Mouse (Mus musculus) erythroid progenitor cell, adult 5-6 weeks (primary cell): Measurements from ENCODE around the gene Plekha6. TPM values are rescaled to one million over a fixed set of nuclear protein-coding genes. Genes with fewer than 3 reads are reported as not detected.
A peak's percentile ranks its signal among the peaks of the same experiment; 100 is the strongest.

Source experiments
- ATAC-seq: replicated peaks from 2 replicates; pipeline ENCODE4 v1.8.0; 2016; ENCODE audit warnings: moderate number of reproducible peaks, mild to moderate bottlenecking, moderate TSS enrichment, inconsistent platforms; ENCODE audit not compliant: poor library complexity, low FRiP score, severe bottlenecking
- total RNA-seq, 2 experiments: library from RNA; stranded (forward) in 1 of 2; stranded (reverse) in 1 of 2; fragments of 150-400 nt in 1 of 2; fragments of 186-747, 209-891 nt in 1 of 2; gene quantifications; 2 replicates each; pipeline versions ENCODE4 v1.2.3 to v1.2.4; 2015 to 2017; ENCODE audit warnings: low replicate concordance in 2 of 2

Plekha6 gene
- total RNA-seq, 2 experiments from 2014 or later: not detected

DNA sequence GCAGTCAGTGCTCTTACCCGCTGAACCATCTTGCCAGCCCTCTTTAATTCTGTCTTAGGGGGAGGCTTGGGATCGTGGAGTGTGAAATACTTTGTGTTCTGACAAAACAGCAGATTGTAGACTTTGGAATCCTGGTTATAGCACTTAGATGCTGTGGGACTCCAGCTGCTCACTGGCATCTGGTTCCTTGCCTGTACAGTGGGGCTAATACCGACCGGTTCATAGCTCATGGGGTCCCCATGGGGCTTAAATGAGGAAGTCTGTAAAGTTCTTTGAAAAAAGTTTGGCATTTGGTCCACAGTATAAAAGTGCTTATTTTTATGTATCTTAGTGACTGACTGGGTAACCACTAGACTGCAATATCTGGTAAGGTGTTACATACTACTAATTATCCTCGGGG lies 28.2 kb upstream of the Plekha6 start:
- ATAC-seq: no peak

DNA sequence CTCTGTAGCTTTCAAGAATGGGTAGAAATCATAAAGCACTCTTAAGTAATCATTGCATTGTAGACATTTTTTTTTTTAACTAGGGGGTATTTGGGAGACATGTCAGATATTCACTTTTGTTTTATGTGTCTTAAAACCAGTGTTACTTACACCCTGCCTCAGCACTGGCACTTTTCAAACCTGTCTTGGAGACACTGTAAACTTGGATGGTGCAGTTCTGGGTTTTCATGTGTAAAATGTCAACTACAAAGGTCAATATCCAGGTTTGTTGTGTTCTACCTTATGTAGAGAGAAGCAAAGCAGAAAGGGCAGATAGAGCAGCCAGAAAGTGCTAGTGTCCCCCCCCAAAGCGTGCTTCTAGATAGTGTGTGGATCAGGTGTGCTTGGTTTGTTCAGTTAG lies 25.6 kb upstream of the Plekha6 start:
- ATAC-seq: no peak

DNA sequence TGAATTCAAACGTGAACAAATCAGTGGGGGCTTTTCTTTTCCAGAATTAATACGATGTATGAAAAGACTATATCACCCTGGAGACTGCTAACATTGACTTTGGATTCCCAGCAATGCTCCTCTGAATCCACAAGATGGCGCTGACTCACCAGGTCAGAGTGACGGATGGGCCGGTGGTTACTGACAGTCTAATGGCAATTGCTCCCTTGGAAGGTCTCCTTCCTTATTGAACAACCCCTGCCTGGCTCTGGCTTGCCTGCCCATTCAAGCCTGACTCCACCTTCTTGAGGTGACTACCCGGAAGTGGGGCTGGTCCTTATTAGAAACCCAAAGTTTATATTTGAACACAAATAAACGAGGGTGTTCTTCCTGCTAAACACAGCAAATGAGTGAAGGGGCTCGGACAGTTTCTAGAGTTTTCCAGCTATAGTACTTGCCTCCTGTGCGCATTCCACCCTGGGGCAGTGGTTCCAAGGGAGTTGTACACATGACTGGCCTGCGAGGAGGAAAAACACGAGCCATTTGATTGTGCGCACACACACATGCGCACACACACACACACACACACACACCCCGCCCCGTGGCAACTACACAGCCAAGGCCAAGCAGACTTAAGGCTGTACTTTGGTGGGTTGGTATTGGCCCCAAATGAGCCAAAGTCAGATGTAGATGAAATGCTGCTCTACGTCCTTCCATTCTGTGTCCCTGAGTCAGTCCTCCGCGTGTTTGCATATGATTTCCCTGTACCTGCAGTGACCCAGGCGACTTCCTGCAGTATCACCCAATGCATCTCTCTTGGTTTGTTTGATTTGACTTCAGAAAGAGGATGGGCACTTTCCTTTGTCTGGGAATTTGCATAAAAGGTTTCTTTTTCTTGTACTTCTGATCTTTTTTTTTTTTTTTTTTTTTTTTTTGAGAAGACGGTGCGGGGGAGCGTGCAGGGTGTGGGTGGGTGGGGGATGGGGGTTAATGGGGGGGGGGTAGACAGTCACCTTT lies 17.7 kb upstream of the Plekha6 start:
- ATAC-seq: peak; percentile 83

DNA sequence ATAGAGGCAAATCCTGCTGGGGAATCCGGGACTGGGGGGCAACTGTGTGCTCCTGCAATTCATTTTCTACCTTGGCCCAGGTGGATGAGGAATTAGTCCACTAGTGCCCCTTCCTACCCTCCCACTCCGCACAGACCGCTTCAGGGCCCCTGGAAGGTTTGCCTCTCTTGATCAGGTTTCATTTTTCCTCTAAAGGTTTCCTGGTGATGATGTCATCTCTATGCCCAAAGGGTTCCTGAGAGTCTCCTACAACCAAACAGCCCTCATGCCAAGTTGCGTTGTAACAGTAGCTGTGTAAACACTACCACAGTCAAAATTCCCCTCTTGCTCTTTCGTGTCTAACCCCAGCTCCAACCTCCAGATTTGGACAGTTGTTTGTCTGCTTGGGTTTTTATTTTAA lies 16.7 kb upstream of the Plekha6 start:
- no peak for ATAC-seq

DNA sequence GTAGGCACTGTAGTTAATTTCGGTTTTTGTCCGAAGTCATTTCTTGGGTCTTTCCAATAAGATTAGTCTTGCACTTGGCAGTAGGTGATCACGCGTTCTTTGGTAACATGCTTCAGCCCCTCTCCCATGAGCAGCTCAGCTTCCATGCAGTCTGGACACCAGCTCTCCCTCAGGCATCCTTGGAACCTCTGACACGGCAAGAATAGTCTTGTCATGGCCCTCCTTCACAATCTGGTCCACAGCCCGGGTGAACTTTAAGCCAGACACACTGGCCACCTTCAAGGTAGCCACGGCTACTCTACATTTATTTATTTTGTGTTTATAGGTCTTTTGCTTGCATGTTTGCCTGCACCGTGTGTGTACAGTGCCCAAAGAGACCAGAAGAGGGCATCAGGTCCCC lies 15.9 kb upstream of the Plekha6 start:
- no peak for ATAC-seq

DNA sequence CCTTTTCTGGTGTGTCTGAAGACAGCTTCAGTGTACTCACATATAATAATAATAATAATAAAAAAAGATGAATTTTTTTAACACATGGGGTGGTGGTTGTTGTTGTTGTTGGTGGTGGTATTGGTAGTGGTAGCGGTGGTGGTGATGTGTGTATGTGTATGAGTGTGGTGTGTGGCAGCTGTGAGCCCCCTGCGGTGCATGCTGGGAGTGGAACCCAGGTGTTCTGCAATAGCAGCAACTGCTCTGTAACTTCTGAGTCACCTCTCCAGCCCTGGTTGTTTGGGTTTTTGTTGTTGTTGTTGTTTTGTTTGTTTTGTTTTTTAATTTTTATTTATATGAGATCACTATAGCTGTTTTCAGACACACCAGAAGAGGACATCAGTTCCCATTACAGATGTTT lies 13.5 kb upstream of the Plekha6 start:
- no peak for ATAC-seq

DNA sequence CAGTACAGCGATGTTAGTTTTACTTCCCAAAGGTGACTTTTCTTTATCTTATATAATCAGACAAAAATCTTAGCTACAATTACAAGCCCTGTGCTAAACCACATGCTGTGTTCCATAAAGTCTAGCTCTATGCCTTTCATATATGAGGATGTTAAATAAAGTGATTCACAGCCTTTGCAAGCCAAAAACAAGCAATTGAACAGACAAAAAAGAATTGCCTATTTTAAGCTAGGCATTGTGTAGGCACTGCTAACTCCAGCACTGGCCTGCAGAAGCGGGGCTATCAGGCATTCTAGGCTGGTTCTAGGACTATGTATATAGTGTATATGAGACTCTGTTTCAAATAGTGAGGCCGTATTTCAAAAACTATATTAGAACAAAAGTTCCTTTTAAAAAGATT lies 11.8 kb upstream of the Plekha6 start:
- no peak for ATAC-seq

DNA sequence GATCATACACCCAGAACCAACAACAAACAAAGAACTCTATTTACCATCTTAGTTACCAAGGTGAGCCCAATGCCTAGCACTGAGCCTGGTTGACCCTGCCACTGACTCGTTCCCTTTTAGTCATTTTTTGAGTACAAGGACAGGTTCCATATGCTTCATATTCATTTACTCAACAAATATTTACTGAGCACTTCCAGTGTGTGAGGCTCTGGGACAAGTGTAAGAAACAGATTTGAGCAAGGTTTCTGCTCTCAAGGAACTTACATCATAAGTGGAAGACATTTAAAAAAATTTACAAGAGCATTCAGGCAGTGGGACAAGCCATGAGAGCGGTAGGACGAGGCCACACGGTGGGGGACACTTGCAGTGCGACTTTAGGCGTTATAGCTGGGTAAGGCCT lies 8.7 kb upstream of the Plekha6 start:
- ATAC-seq: no peak

DNA sequence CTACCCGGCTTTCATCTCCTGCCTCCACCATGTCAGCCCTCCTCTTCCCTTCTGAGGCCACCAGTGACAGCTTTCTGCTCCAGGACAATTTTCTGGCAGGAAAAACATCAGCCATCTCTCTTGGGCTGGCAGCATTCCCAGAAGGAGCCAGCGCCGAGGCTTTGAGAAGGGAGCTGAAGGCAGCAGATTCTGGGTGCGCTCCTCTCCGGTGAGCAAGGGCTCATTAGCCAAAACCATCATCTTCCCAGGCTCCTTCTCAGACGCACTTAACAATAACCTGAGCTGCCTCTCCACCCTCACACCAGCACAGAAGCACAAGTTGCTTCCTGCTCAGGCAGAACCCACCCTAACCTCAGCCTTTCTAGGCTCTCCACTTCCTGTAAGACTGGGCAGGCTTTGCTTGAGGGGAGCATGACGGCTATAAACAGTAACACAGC lies 4.9 kb upstream of the Plekha6 start:
- ATAC-seq: no peak

DNA sequence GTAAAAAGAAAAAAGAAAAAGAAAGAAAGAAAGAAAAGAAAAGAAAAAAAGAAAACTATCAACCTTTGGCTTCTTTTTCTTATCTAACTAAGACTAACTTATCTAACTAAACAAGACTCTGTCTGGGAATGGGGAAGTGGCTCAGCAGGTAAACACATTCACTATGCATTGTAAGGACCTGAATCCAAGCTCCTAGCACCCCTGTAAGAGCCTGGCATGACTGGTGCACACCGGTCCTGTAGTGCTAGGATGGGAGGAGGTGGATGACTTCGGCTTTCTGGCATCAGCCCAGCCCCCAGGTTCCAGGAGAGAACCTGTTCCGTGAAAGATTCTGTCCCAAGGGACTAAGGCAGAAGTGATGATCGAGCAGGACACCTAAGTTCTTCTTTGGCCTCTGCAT lies 2.5 kb upstream of the Plekha6 start:
- ATAC-seq: no peak

DNA sequence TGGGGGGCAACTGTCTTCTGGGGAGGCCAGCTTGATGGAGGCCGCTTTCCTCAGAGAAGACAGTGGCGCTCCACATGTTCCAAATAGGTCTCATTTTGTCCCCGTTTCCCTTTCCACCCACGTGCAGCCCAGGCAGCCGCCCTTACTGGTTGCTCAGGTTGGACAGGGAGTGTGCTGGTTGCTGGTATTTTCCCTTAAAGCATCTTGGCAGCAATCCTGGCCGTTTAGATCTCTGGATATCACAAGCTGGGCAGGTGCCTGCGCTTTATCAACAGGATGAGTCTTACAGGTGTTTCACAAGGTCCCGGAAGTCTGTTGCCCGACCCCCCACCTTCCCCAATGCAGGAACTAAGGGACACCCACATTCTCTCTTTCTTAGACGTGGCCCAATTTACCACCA lies 2.0 kb upstream of the Plekha6 start:
- ATAC-seq: no peak

DNA sequence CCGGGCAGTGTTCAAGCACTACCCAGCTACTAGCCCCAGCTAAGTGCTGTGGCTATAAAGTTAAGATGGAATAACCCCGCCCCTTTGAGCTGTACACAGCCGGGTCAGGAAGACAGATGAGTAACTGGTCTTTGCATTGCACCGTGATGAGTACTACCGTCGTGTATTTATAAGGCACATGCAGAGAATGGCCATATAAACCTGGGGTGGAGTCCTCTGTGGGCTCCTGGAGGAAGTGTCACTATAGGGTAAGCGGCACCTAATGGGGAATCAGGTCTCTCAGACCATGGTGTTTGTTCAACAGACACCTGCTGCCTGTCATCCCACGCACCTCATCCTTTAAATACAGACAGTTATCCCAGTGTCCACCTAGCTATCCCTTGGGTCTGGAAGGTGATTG lies 1.0 kb upstream of the Plekha6 start:
- no peak for ATAC-seq

DNA sequence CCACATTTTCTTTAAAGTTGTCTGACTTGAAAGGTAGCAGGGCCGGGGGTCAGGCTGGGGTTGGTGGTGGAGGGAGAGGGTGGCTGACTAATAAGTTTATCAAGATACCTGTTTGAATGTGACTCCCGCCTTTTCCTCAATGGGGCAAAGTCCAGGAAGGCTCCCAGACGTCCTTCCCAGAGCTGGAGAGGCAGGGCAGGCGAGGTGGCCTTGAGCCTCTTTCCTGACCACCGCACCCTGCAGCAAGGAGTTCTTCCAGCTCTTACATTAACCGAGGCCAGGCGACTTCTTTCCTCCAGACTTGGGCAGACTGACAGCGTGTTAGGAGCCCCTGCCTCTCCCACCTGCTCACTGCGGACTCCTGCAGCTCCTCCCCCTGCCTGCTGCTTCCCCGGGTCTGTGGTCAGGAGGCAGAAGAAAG lies 591 bp downstream of the Plekha6 start:
- ATAC-seq: no peak

DNA sequence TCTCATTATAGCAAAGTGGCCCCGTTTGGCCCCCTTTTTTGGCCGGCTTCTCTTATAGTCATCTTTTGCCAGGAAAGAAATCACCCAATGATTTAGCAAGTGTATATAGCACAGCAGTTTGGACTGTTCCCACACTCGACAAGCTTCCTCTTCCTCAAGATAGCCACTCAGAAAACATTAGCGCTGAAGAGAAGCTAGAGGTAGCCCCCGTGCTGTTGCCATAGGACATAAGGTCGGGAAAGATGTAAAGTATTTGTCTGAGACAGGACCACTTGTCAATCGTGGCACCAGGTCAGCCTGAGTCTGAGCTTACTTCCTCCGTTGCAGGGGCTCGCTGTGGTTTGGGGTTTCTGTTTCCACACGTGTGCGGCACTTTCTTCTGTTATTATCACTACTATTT lies 1.1 kb downstream of the Plekha6 start:
- ATAC-seq: no peak

DNA sequence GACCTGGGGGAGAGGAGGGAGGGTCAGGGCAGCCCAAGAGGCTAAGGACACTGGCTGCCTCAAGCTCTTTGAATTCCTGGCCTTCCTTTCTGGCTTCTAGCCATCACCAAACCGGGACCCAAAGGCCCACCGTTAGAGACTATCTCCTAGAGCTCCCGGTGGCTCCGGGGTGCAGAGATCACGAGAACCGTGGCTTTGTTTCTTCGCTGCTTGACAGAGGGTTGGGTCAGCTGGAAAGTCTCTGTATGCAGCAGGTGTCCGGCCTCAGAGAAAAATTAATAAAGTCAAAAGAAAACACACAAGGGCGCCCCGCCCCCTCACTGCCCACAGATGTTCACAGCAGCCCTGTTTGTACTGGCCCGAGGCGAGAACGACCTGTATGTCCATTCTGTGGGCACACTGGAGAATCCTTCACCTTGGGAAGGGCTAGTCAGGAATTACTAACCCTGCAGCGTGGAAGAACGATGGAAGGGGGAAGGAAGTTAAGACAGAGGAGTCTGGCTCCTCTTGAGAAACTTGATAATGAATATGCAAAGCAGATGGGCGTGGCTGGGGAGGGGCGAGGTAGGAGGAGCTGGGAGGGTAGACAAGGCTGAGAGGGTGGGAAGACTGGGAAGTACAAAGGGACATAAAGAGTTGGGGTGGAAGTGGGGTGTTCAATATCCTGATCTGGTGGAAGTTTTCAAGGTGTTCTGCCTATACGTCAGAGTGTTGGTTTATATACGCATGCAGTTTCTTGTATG lies 4.5 kb downstream of the Plekha6 start:
- ATAC-seq: no peak

DNA sequence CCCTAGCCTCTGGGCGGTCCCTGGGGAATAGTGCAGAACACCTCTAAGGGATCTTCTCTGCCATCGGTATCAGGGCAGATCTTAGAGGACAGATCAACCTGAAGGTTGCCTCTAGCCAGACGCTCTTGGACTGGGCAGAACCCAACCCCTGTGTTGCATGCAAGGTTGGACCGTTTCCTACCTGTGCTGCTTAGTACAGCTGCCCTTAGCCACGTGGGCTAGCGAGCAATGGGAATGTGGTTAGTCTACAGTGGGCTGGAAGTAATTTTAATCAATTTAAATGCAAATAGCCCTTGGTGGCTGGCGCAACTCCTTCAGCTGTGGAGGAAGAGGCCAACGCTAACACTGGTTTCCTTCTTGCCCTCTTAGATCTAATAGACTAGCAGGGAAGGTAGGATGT lies 6.2 kb downstream of the Plekha6 start:
- ATAC-seq: no peak

DNA sequence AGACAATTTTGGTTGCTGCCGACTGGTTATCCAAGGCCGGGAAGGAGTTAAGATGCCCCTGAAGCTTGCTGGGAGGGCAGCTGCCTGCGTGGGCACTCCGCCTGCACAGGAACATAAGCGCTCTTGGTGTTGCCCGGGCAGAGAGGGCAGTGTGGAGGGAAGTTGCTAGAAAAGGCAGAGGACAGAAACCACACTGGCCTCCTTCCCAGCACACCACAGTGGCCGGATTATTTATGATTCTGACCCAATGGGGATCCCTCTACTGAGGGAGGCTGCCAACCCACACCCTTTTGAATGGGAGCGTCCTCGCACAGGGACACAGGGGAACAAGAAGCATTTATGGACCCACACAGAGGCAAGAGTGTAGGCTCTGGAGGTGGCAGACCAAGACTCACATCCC lies 7.3 kb downstream of the Plekha6 start:
- no peak for ATAC-seq

DNA sequence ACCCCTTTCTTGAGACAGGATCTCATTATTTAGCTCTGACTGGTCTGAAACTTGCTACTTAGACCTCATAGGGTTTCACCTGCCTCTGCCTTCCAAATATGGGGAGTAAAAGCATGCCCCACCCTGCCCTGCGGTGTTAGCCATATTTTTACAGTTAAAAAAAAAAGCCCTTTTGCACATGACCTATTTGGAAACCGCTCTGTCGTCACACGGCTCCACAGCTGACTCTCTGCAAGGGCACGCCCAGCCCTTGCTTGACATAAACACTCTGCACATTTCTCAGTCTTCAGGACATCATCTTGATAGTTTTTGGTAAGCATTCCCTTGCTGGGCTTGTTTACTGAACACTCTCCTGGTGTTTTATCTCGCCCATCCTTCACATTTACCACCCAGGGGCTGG lies 11.1 kb downstream of the Plekha6 start:
- no peak for ATAC-seq

DNA sequence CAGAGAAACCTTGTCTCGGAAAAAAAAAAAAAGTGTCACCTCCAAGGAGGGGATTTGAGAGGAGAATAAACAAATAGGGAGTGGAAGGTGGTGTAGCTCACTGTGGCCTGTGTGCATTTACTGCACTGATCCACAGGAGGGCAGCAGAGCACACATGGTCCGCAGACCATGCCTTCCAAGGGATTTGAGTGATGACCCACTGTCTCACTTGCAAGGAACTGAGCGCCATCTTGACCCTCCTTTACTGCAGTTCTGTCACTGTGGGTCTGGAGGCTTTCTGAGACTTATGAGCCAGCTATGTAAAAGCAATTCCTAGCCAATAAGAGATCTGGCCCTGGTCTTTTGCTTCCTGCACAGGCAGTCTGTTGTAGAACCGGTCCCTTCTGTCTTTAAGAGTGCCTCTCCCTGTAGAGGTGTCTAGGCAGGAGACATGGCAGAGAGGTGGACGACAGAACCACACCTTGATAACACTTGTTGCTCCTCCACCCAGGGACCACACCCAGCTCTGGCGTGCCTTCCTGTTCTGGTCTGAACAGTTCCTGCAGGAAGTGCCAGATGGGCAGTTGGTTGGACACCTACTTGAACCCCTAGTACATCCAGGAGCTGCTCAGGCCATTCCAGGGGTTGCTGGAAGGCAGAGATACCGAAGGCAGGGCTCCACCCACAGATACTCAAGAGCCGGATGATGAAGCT lies 13.6 kb downstream of the Plekha6 start:
- peak; percentile 77 for ATAC-seq

DNA sequence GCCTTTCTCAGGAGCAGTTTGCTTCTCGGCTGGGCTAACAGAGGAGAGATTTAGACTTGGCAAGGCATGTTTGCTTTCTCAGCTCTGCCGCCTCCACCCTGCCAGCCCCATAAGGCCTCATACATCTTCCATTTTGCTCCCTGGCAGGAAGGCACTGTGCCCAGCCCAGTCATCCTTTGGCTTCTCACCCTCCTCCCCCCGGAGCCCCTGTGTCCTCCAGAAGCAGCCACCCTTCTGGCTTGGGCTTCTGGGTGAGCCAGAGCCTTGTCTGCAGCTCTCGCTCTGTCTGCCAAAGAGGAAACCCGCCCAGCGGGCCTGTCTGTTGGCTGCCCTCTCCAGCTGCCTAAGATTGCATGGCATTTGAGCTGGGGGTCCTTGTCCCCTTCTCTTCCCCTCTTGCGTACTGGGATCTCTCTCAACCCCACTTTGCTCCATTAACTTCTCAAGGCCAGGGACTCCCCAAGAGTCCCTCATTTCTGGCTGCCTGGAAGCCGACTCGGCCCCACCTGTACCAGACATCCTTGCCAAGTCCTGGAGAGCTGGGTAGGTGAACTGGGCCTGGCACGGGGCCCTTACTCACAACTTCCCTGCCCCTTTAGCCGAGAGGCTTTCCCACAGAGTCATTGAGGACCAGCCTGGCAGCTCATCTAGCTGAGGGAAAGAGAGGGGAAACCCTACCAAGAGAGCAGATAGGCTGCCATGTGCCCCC lies 14.9 kb downstream of the Plekha6 start:
- ATAC-seq: no peak
